Mouse (Mus musculus): ENCODE results near the gene Glce. TPM values are rescaled to one million over a fixed set of nuclear protein-coding genes. Genes with fewer than 3 reads are reported as not detected.

The Glce gene
- polyA plus RNA-seq, 1 experiment from 2014 or later, result 4.8 TPM

GRCm38 (mm10) chr9:62153263-62153662 is 30.8 kb upstream of the Glce start:
- Histone ChIP-seq H3K4me2 (no peak overlapping the region), H3K9me3 (replicated peaks) (no peaks in the 10 kb centered on the region), H3K27me3 (no peaks in the 10 kb centered on the region), H3K36me3 (replicated peaks) (no peaks in the 10 kb centered on the region), H3K27ac (replicated peaks) (no peak overlapping the region), H3K4me3 (replicated peaks) (no peak overlapping the region), H3K4me1 (replicated peaks) (no peaks in the 10 kb centered on the region), H3K9ac (no peak overlapping the region)
- ATAC-seq (ENCODE audit: insufficient read depth), result no peak
- 62% methylated on average over 7 of the region's 7 CpGs for WGBS (ENCODE audit: insufficient replicate concordance)

GRCm38 (mm10) chr9:62152506-62152905 is 30.1 kb upstream of the Glce start:
- Histone ChIP-seq H3K4me1 (replicated peaks) (no peaks in the 10 kb centered on the region), H3K9me3 (replicated peaks) (no peaks in the 10 kb centered on the region), H3K36me3 (replicated peaks) (no peaks in the 10 kb centered on the region), H3K27ac (replicated peaks) (no peak overlapping the region), H3K9ac (no peak overlapping the region), H3K27me3 (no peaks in the 10 kb centered on the region), H3K4me3 (replicated peaks) (no peak overlapping the region), H3K4me2 (no peak overlapping the region)
- 65% methylated on average over 2 of the region's 2 CpGs for WGBS (ENCODE audit: insufficient replicate concordance)
- no peak for ATAC-seq (ENCODE audit: insufficient read depth)

- Histone ChIP-seq H3K9me3 (replicated peaks) (no peaks in the 10 kb centered on the region), H3K9ac (no peak overlapping the region), H3K27me3 (no peaks in the 10 kb centered on the region), H3K36me3 (replicated peaks) (no peaks in the 10 kb centered on the region), H3K4me2 (no peak overlapping the region), H3K4me3 (replicated peaks) (no peak overlapping the region), H3K27ac (replicated peaks) (no peak overlapping the region), H3K4me1 (replicated peaks) (no peaks in the 10 kb centered on the region)
- WGBS (ENCODE audit: insufficient replicate concordance), result 51% methylated on average over 2 of the region's 2 CpGs
- ATAC-seq (ENCODE audit: insufficient read depth), result 0 out of 2 replicates have a peak, but pooled peaks have one; percentile 44
These were observed 22.7 kb upstream of the Glce start for GRCm38 (mm10) chr9:62145198-62145597.

GRCm38 (mm10) chr9:62143428-62143827 is 21.0 kb upstream of the Glce start:
- no peaks in the 10 kb centered on the region for H3K9me3 ChIP-seq (replicated peaks)
- H3K27me3 ChIP-seq, result no peaks in the 10 kb centered on the region
- no peak for ATAC-seq (ENCODE audit: insufficient read depth)
- H3K4me1 ChIP-seq (replicated peaks), result no peaks in the 10 kb centered on the region
- H3K27ac ChIP-seq (replicated peaks), result no peak overlapping the region
- H3K9ac ChIP-seq, result no peak overlapping the region
- H3K4me3 ChIP-seq (replicated peaks), result no peak overlapping the region
- WGBS (ENCODE audit: insufficient replicate concordance), result 53% methylated on average over 7 of the region's 7 CpGs
- H3K36me3 ChIP-seq (replicated peaks), result no peaks in the 10 kb centered on the region
- no peak overlapping the region for H3K4me2 ChIP-seq

- Histone ChIP-seq H3K4me1 (replicated peaks) (0 out of 2 replicates have a peak, but pooled peaks cover 2% of the 10 kb centered on the region), H3K27me3 (no peaks in the 10 kb centered on the region), H3K4me3 (replicated peaks) (no peak overlapping the region), H3K9ac (no peak overlapping the region), H3K9me3 (replicated peaks) (no peaks in the 10 kb centered on the region), H3K27ac (replicated peaks) (no peak overlapping the region), H3K4me2 (no peak overlapping the region), H3K36me3 (replicated peaks) (no peaks in the 10 kb centered on the region)
- 65% methylated on average over 7 of the region's 7 CpGs for WGBS (ENCODE audit: insufficient replicate concordance)
- ATAC-seq (ENCODE audit: insufficient read depth), result no peak
These were observed 16.6 kb upstream of the Glce start for GRCm38 (mm10) chr9:62139027-62139426.

GRCm38 (mm10) chr9:62137259-62137658 is 14.8 kb upstream of the Glce start:
- H3K4me1 ChIP-seq (replicated peaks), result 0 out of 2 replicates have a peak, but pooled peaks cover 2% of the 10 kb centered on the region
- no peak for ATAC-seq (ENCODE audit: insufficient read depth)

GRCm38 (mm10) chr9:62132005-62132782 is 9.7 kb upstream of the Glce start:
- Histone ChIP-seq H3K4me3 (replicated peaks) (no peak overlapping the region), H3K27ac (replicated peaks) (no peak overlapping the region), H3K27me3 (no peaks in the 10 kb centered on the region), H3K9ac (no peak overlapping the region), H3K36me3 (replicated peaks) (no peaks in the 10 kb centered on the region), H3K9me3 (replicated peaks) (no peaks in the 10 kb centered on the region), H3K4me2 (no peak overlapping the region), H3K4me1 (replicated peaks) (no peaks in the 10 kb centered on the region)
- 45% methylated on average over 4 of the region's 4 CpGs for WGBS (ENCODE audit: insufficient replicate concordance)
- ATAC-seq (ENCODE audit: insufficient read depth), result no peak

More at GRCm38 (mm10) chr9:62137259-62137658, 14.8 kb upstream of the Glce start:
- no peak overlapping the region for H3K4me2 ChIP-seq
- H3K4me3 ChIP-seq (replicated peaks), result no peak overlapping the region
- H3K36me3 ChIP-seq (replicated peaks), result no peaks in the 10 kb centered on the region
- no peak overlapping the region for H3K27ac ChIP-seq (replicated peaks)
- no peaks in the 10 kb centered on the region for H3K9me3 ChIP-seq (replicated peaks)
- H3K27me3 ChIP-seq, result no peaks in the 10 kb centered on the region
- WGBS (ENCODE audit: insufficient replicate concordance), result 37% methylated on average over 8 of the region's 8 CpGs
- no peak overlapping the region for H3K9ac ChIP-seq

- ATAC-seq (ENCODE audit: insufficient read depth), result no peak
- no peaks in the 10 kb centered on the region for H3K4me1 ChIP-seq (replicated peaks)
- H3K4me3 ChIP-seq (replicated peaks), result no peak overlapping the region
- H3K9me3 ChIP-seq (replicated peaks), result no peaks in the 10 kb centered on the region
- WGBS (ENCODE audit: insufficient replicate concordance), result 70% methylated on average over 5 of the region's 5 CpGs
- no peaks in the 10 kb centered on the region for H3K27me3 ChIP-seq
- no peak overlapping the region for H3K27ac ChIP-seq (replicated peaks)
- H3K36me3 ChIP-seq (replicated peaks), result no peaks in the 10 kb centered on the region
- no peak overlapping the region for H3K9ac ChIP-seq
- no peak overlapping the region for H3K4me2 ChIP-seq
These were observed 8.3 kb upstream of the Glce start for GRCm38 (mm10) chr9:62130746-62131145.

- no peak overlapping the region for H3K4me3 ChIP-seq (replicated peaks)
- no peak for ATAC-seq (ENCODE audit: insufficient read depth)
- no peak overlapping the region for H3K27ac ChIP-seq (replicated peaks)
These were observed 5.6 kb upstream of the Glce start for GRCm38 (mm10) chr9:62128056-62128455.

GRCm38 (mm10) chr9:62125986-62126575 is 3.6 kb upstream of the Glce start:
- 63% methylated on average over 5 of the region's 5 CpGs for WGBS (ENCODE audit: insufficient replicate concordance)

More at GRCm38 (mm10) chr9:62128056-62128455, 5.6 kb upstream of the Glce start:
- Histone ChIP-seq H3K4me1 (replicated peaks) (peaks cover 7% of the 10 kb centered on the region), H3K27me3 (no peaks in the 10 kb centered on the region), H3K36me3 (replicated peaks) (no peaks in the 10 kb centered on the region), H3K9me3 (replicated peaks) (no peaks in the 10 kb centered on the region), H3K4me2 (no peak overlapping the region), H3K9ac (no peak overlapping the region)
- 61% methylated on average over 2 of the region's 2 CpGs for WGBS (ENCODE audit: insufficient replicate concordance)

GRCm38 (mm10) chr9:62124266-62124665 is 1.8 kb upstream of the Glce start:
- no peak for ATAC-seq (ENCODE audit: insufficient read depth)
- no peak overlapping the region for H3K4me3 ChIP-seq (replicated peaks)
- peaks cover 12% of the 10 kb centered on the region for H3K27me3 ChIP-seq
- no peaks in the 10 kb centered on the region for H3K9me3 ChIP-seq (replicated peaks)
- no peak overlapping the region for H3K4me2 ChIP-seq
- H3K9ac ChIP-seq, result 0 out of 2 replicates have a peak overlapping the region, but pooled peaks have one; percentile 15
- H3K36me3 ChIP-seq (replicated peaks), result no peaks in the 10 kb centered on the region
- H3K27ac ChIP-seq (replicated peaks), result no peak overlapping the region
- WGBS (ENCODE audit: insufficient replicate concordance), result 79% methylated on average over 1 of the region's 1 CpGs
- H3K4me1 ChIP-seq (replicated peaks), result peaks cover 20% of the 10 kb centered on the region

More at GRCm38 (mm10) chr9:62125986-62126575, 3.6 kb upstream of the Glce start:
- H3K4me1 ChIP-seq (replicated peaks), result peaks cover 20% of the 10 kb centered on the region
- H3K4me2 ChIP-seq, result no peak overlapping the region
- peaks cover 12% of the 10 kb centered on the region for H3K27me3 ChIP-seq
- ATAC-seq (ENCODE audit: insufficient read depth), result no peak
- no peak overlapping the region for H3K27ac ChIP-seq (replicated peaks)
- H3K9ac ChIP-seq, result no peak overlapping the region
- no peaks in the 10 kb centered on the region for H3K36me3 ChIP-seq (replicated peaks)
- no peak overlapping the region for H3K4me3 ChIP-seq (replicated peaks)
- no peaks in the 10 kb centered on the region for H3K9me3 ChIP-seq (replicated peaks)

All from liver, embryonic 15.5 days (tissue).